ENCODE assay signal across 1 mouse cellular context in the genomic region with DNA sequence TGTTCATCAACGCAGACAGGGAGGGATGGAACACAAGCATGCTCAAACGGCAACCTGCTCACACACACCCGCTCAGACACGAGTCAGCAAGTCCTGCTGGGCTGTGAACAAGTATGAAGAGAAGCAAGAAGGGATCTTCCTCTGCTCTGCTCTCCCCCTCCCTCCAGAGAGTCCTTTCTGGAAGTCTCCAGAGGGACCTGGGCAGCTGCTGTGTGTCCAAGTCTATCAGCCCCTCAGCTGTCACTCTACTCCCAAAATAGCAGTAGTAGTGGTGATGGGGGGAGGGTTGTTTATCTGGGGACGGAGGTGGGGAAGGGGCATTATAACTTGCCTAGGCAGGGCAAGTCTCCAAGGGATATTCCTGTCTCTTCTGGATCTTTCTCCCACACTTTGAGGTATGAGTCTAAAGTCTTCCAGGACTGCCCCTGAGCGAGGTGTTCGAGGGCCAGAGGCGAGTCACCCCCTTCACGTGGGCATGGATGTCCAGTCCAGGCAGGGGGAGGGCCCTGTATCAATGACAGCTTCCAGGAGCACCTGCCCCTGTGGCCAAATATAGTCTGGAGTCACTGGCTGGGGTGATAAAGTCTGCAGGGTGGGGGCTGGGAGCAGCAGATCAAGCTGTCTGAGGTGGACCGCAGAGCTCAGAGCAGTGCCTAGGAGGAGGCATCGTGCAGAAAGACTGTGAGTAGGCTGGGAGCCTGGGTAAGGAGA.
TF ChIP-seq lines count a peak whose summit lies in the region.

No protein-coding gene starts in this region.

TF ChIP-seq in myocyte, 11 proteins besides CTCF, POLR2A, EP300 and RAD21 (continued from another document):
- no peak for TF ChIP-seq MAX (IDR thresholded peaks at IDR 0.05; ENCODE audit: low read depth)
- peak; percentile 86 for TF ChIP-seq TCF12 (IDR thresholded peaks at IDR 0.05; ENCODE audit: insufficient read depth, poor library complexity, severe bottlenecking)
- no peak for TF ChIP-seq CEBPB (IDR thresholded peaks at IDR 0.05; ENCODE audit: insufficient read depth, poor library complexity, severe bottlenecking)
- TF ChIP-seq USF1 (IDR thresholded peaks at IDR 0.05; ENCODE audit: low read depth): peak; percentile 53
- TF ChIP-seq REST (IDR thresholded peaks at IDR 0.05; ENCODE audit: insufficient read depth, insufficient read length): no peak
